Mouse (Mus musculus) adrenal gland, adult (tissue): Measurements from ENCODE around the gene Rnase13.
"Not testable (repeated sequence)": the region's sequence is repeated elsewhere in the genome, so short reads cannot be mapped to it uniquely, and the experiment has no call there.

Experiments
- DNase-seq, 2 experiments: peaks; one replicate each; pipeline ENCODE4 v3.0.0; 2022 to 2023; ENCODE audit warnings: low spot score in 1 of 2; ENCODE audit not compliant: inconsistent age in 2 of 2

The Rnase13 gene

DNA sequence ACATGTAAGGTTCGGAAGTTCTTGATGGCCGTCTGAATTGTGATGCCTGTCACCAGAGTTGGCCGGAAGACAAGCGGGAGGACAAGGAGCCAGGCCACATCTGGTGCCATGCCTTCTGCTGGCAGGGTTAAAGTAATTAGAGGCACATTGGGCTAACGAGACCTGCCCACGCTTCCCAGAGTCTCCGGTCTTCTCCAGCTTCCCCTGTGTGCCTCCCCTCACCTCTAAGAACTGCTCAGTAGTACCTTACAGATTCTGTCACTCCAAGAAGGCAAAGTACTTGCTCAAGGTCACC lies at the start of gene Rnase13:
Gene Rnase13, minus strand, starts transcription at position 203 of the 295 bp plus-strand sequence.
- DNase-seq, result no peak

DNA sequence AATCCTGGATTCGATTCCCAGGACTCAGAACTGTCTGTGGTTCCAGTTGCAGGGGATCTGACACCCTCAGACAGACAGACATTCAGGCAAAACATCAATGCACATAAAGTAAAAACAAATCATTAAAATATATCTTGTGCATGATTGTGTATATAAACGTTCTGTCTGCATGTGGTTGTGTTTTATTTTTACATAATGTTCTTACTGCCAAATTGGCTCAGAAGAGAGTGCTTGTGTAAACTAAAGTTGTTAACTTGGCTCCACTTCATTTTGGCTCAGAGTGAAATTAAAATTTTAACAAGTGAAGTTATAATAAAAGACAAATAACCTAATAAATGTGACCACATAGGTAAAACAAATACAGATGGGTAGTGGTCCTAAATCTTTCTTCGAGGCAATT lies 44.8 kb upstream of the Rnase13 start:
- no peak for DNase-seq

DNA sequence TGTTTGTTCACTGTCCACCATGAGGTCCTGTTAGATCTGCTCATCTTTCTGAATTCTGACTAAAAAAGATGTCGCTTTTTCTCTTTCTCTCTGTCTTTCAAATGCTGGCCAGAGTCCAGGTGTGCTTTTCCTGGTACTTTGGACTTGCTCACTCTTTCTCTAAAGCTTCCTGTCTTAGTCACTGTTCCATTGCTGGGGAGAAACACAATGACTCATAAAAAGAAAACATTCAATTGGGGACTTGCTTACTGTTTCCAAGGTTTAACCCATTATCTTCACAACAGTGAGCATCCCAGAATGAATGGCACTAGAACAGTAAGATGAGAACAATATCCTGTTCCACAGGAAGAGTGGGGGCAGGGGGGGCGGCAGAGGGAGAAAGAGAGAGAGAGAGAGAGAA lies 37.7 kb upstream of the Rnase13 start:
- DNase-seq, result no peak

- DNase-seq, result no peak
Observed at GRCm38 (mm10) chr14:51943336-51943735, 20.8 kb upstream of the Rnase13 start.

DNA sequence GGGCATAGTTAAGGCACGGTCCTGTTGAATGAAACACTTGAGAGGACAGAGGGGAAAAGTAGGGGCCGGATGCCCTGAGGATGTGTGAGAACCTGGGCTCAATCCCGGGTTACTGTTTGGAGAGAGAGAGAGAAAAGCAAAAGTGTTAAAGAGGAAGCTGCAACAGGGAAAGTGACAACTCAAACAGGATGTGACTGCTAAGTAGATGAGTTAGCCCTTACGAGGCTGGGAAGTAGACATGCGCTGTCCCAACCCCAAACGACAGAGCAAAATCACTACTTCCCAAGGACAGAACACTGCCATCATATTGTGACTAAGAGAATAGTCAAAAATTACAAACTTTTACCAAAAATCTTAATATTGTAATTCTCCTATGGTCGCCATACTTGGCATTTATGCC lies 19.7 kb upstream of the Rnase13 start:
- DNase-seq, result no peak

GRCm38 (mm10) chr14:51941577-51941976 lies 19.0 kb upstream of the Rnase13 start:
- peak in 1 of 2 experiments; percentile 45 for DNase-seq

DNA sequence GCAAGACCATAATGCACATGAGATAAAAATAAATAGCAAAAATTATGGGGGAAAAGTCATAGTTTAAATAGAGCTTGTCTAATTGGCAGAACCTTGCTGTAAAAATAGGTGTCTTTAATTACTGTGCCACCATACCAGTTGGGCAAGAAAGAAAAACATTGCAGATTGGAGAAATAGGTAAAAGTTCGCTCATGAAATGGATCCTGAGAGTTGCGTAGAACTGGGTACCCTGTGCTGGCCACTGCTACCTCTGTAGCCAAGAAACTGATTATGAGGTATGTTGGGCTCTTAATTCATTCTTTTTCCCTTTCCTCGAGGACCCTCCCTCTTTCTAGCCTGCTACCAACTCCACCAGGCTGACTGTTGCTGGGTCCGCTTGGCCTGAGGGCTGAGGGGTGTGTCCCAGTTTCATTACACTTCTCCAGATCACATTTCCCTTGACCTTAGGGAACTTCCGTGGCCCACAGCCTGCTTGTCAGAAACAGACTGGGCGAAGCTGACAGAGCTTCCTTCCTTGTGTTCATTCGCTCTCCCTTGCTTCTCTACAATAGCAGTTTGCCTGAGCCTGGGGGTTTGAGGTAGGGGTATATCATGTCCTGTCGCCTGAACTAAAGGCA lies 18.5 kb upstream of the Rnase13 start:
- peak; percentile 51 to 82 for DNase-seq

DNA sequence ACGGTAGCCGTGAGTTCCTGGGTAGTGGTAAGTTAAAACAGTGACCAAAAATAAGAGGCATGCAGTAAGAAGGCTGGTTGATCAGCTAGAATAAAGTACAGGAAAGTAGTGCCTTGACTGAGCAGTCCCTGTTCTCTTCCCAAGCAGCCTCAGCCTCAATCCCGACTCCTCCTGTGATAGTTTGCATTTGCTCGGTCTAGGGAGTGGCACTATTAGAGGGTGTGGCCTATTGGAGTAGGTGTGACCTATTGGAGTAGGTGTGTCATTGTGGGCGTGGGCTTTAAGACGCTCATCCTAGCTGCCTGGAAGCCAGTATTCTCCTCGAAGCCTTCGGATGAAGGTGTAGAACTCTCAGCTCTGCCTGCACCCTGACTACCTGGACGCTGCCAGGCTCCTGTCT lies 16.4 kb upstream of the Rnase13 start:
- DNase-seq, result no peak

- DNase-seq, result no peak
Observed at GRCm38 (mm10) chr14:51932092-51933020, 9.8 kb upstream of the Rnase13 start.

GRCm38 (mm10) chr14:51930824-51931223 lies 8.3 kb upstream of the Rnase13 start:
- DNase-seq, result peak; percentile 68 to 90

DNA sequence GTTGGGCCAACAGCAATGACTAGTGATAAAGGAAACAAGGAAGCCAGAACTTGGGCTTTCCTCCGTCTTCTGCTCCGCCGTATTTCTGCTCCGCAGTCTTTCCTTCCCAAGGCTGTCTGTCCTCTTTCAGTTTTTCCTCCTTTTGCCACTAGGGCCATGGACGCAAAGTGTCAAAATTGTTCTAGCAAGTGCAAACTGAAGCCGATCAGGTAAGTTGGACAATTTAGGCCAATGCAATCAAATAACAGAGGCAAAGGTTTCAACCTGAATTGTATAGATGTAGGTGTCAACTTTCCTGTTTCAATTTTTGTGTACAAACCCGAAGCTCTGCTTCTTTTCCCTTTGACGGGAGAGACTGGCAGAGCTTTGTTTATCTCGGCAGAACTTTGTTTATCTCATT lies 7.4 kb upstream of the Rnase13 start:
- DNase-seq, result no peak

- peak in 1 of 2 experiments; percentile 66 for DNase-seq
Observed at GRCm38 (mm10) chr14:51929309-51929943, 6.9 kb upstream of the Rnase13 start.

GRCm38 (mm10) chr14:51926930-51927329 lies 4.4 kb upstream of the Rnase13 start:
- DNase-seq, result not testable (repeated sequence)

DNA sequence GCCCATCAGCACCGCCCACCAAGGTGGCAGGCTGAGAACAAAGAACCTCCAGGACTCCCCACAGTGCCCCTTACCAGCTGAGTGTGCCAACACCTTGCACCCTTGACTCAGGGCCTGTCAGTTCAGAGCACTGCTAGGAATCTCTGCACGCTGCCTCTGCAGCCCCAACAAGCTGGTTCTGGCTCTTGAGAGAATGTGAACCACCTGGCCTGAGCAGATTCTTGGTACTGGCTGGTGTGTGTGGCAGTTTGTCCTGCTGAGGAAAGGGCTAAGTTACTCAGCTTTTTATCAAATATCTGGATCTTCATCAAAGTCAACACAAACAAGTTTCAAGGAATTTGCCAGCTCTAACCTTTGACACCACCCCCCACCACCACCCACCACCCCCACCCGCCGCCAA lies 919 bp upstream of the Rnase13 start:
- peak in 1 of 2 experiments; percentile 14 for DNase-seq

DNA sequence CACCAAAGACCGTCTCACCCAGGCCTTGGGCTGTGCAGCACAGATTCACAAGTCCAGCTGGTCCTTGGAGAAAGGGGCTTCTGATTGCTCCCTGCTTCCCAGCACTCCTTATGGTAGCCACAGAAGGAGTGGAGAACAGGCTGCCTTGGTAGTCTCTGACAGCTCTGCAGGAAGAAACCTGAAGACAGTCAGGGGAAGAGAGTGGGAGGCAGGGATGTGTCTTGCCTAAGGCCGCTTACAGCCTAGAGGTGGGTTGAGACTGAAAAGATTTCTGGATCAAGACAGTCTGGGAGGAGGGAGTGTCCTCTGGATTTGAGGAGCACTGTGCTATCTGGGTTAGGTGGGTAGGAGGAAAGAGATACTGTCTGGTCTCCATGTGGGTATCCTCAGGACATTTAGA lies 337 bp upstream of the Rnase13 start:
- DNase-seq, result no peak

DNA sequence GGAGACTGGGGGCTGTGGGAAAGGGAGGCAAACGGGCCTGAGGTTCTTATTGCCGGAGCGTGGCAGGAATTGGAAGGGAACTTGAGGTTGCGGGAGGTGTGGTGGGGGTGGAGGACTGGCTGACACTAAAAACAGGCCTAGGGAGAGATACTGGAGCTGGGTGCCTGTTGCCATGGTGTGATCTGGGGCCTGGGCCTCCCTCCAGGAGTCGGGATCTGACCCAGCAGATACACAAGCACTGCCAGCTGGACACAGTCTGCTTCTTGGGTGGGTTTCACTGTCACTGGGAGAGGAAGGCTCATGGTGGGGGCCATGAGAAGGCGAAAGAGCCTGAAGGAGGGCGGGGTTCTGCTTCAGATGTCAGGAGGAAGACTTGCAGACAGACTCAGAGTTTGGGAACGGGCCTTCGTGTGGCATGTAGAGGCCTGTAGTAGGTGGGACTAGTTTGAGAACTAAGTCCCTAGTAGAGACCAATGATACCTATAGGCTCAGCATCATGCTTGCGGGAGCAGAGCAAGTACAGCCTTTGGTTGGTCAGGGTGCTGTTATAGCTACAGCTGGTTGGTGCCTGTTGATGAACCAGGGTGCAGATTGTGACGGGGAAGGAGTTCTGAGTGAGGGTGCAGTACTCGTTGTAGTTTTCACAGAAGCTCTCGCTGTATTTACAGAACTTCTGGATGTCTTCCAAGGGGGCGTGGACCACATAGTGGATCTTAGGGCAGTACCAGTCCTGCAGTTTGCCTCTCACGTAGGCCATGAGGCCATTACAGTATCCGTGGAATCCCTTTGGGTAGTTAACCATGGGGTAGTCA lies 608 bp downstream of the Rnase13 start:
- no peak for DNase-seq

DNA sequence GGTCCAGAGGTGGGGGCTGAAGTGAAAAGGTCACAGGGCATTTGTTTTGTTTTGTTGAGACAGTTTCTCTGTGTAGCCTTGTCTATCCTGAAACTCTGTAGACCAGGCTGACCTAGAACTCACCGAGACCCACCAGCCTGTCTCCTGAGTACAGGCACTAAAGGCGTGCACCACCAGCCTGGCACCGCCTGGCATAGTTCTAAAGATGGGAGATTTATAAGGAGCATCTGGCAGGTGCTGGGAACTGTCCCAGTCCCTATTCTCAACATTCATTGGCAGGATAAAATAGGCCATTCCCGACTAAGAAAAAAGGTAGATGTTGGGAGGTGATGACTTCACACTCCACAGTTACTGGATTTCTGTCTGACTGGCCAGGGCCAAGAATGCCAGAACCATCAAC lies 3.6 kb downstream of the Rnase13 start:
- no peak for DNase-seq

GRCm38 (mm10) chr14:51918125-51918524 lies 4.4 kb downstream of the Rnase13 start, which contains the start of gene Tppp2:
Gene Tppp2 (plus strand): TSS chr14:51918425.
- no peak for DNase-seq

GRCm38 (mm10) chr14:51916539-51916938 lies 6.0 kb downstream of the Rnase13 start:
- peak; percentile 34 to 70 for DNase-seq

- peak; percentile 35 to 78 for DNase-seq
Observed at GRCm38 (mm10) chr14:51915030-51915429, 7.5 kb downstream of the Rnase13 start.
